Mouse (Mus musculus): ENCODE measurements around the gene Ankrd26. TPM values are rescaled to one million over a fixed set of nuclear protein-coding genes. Genes with fewer than 3 reads are reported as not detected.

The Ankrd26 gene
- polyA plus RNA-seq (2015; fragmentation: Nextera tagmentation; extraction: Ambion mirVana) = 16.0 and 16.6 TPM in 2 replicates

DNA sequence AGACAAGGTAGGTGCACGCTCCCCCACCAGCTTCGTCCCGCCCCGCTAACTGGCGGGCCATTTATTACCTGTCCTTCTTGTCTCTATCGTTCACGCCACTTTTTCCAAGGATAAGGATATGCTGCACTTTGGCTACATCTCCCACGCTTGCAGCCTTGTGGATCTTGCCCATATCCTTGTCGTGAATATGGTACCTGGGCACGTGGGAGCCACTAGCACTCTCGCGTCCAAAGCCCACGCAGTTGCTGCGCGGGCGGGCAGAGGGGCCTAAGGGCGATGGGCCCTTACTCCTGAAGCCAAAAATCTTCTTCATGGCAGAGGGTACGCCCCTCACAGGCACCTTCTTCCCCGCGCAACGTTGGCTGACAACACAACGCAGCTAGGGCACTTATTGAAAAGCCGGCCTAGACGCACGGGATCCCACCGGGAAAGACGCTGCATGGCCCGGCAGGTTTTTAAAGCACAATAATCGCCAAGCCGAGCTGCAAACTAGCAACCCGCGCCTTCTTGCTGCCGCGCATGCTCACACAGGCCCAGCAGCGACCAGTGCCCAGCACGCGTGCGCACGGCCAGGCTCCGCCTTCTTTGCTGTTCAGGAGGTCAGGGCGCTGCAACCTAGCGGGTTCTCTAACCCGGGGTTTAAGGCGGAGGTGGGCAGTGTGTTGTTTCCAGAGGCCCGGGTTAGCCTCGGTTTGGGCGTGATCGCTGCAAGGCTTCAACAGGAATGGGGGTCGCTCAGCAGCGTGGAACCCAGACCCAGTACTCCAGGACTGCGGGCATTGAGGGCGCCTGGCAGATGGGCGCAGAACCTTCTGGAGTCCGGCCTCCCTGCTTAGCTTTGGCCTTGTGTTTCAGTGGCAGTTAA lies at the start of gene Ankrd26:
TSS of gene Ankrd26 (minus strand) at position 482 of the 865 bp plus-strand sequence.
- Histone ChIP-seq H3K9ac (ENCODE audit: low read depth, low read length) (peak within 1 kb of the TSS; percentile 81), H3K36me3 (ENCODE audit: control insufficient read depth, insufficient read depth, low read length) (peaks cover 9% of the 10 kb centered on the region), H3K4me3 (ENCODE audit: low read length) (peak within 1 kb of the TSS; percentile 73), H3K9me3 (ENCODE audit: control insufficient read depth, low read length) (no peaks in the 10 kb centered on the region), H3K27ac (ENCODE audit: low read depth, low read length) (peak within 1 kb of the TSS; percentile 87), H3K27me3 (replicated peaks; ENCODE audit: control insufficient read depth, insufficient read depth, low read length) (no peaks in the 10 kb centered on the region), H3K4me1 (ENCODE audit: control insufficient read depth, insufficient read depth, low read depth, low read length) (peaks cover 13% of the 10 kb centered on the region), H3K4me2 (ENCODE audit: low read length) (peak within 1 kb of the TSS; percentile 95)
- 6% methylated on average over 54 of the region's 54 CpGs for WGBS
- peak; percentile 98 for ATAC-seq

DNA sequence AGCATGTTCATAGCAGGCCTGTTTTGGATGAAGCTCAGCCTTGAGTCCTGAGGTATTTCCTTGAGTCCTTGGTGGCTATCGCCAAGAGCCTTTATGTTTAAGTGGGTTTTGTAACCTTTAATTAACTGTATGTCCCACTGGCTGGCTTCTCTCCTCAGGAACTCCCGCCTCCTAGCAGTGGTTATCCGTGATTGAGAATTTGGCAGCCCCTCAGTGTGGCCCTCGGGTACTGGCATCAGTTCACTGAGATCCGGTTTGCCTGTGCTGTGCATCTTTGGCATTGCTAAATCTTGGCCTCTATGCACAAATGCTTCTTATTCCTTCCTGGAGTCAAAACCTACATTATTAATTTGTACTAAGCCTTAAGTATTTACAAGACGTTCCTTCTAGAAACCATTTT lies 46.9 kb upstream of the Ankrd26 start:
- no peaks in the 10 kb centered on the region for H3K27me3 ChIP-seq (replicated peaks; ENCODE audit: control insufficient read depth, insufficient read depth, low read length)
- no peaks in the 10 kb centered on the region for H3K4me1 ChIP-seq (ENCODE audit: control insufficient read depth, insufficient read depth, low read depth, low read length)
- no peak overlapping the region for H3K4me3 ChIP-seq (ENCODE audit: low read length)
- no peak overlapping the region for H3K4me2 ChIP-seq (ENCODE audit: low read length)
- H3K36me3 ChIP-seq (ENCODE audit: control insufficient read depth, insufficient read depth, low read length) = peaks cover 11% of the 10 kb centered on the region
- H3K9ac ChIP-seq (ENCODE audit: low read depth, low read length) = no peak overlapping the region
- H3K27ac ChIP-seq (ENCODE audit: low read depth, low read length) = no peak overlapping the region
- no peak for ATAC-seq
- no peaks in the 10 kb centered on the region for H3K9me3 ChIP-seq (ENCODE audit: control insufficient read depth, low read length)
- WGBS = 60% methylated on average over 6 of the region's 6 CpGs

DNA sequence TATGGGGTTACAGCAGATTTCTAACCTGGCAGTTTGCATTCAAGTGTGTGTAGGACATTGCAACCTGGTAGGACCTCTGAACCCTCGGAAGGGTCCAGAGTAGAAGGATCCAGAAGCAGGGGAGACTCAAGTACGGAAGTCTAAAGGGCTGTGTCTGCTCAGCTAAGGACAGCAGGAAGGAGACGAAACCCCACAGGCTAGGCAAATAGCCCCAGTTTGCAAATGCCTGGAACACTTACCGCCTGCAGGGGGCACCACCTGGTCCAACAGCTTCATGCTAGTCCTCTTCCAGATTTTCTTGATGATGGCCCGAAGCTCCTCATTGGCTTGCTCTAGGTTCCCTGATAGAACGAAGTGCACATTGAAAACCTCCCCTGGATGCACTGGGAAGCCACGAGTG lies 43.9 kb upstream of the Ankrd26 start:
- no peak overlapping the region for H3K27ac ChIP-seq (ENCODE audit: low read depth, low read length)
- WGBS = 68% methylated on average over 7 of the region's 7 CpGs
- no peaks in the 10 kb centered on the region for H3K4me1 ChIP-seq (ENCODE audit: control insufficient read depth, insufficient read depth, low read depth, low read length)

DNA sequence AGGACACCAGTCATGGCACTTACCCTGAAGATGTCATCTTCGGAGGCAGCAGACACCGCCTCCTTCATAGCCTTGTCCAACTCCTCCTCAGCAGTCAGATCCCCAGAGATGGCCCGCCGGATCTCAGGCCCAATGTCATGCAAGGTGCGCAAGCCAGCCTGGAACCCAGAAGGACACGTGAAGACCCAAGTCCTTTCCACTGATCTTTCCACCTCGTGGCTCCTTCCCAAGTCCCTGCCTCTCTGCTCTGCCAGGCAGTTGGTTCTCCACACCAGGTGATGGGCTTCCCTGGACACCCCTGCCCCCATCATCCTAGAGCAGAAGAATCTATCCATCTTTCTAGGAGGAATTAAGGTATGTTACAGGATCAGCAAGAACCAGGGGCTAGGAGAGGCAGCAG lies 41.8 kb upstream of the Ankrd26 start:
- WGBS = 95% methylated on average over 7 of the region's 7 CpGs

More for the DNA sequence above, 43.9 kb upstream of the Ankrd26 start:
- H3K36me3 ChIP-seq (ENCODE audit: control insufficient read depth, insufficient read depth, low read length) = peaks cover 18% of the 10 kb centered on the region
- H3K9me3 ChIP-seq (ENCODE audit: control insufficient read depth, low read length) = no peaks in the 10 kb centered on the region
- H3K27me3 ChIP-seq (replicated peaks; ENCODE audit: control insufficient read depth, insufficient read depth, low read length) = no peaks in the 10 kb centered on the region
- ATAC-seq = no peak
- H3K9ac ChIP-seq (ENCODE audit: low read depth, low read length) = no peak overlapping the region
- no peak overlapping the region for H3K4me2 ChIP-seq (ENCODE audit: low read length)
- no peak overlapping the region for H3K4me3 ChIP-seq (ENCODE audit: low read length)

DNA sequence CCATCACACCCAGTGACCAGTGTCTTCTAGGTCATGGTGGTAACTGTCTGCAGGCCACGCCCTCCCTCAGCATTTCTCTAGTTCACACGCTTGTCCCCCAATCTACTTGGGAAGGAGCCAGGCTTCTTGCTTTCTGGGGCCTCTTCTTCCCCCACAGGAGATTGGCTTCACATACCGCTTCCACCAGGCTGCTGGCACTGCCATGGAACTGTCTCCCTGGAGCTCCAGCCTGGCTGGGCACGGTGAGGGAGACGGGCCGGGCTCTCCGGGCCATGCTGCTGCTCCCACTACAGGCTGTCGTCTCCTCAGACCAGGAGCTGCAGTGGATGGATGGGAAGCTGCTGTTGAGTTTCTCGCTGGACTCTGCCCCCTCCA lies 33.6 kb upstream of the Ankrd26 start:
- 45% methylated on average over 9 of the region's 9 CpGs for WGBS
- H3K4me1 ChIP-seq (ENCODE audit: control insufficient read depth, insufficient read depth, low read depth, low read length) = peaks cover 10% of the 10 kb centered on the region
- peak; percentile 40; the same call in 1 of the 2 replicates for ATAC-seq
- H3K27me3 ChIP-seq (replicated peaks; ENCODE audit: control insufficient read depth, insufficient read depth, low read length) = peaks cover 4% of the 10 kb centered on the region
- H3K4me2 ChIP-seq (ENCODE audit: low read length) = no peak overlapping the region
- no peaks in the 10 kb centered on the region for H3K9me3 ChIP-seq (ENCODE audit: control insufficient read depth, low read length)
- no peak overlapping the region for H3K9ac ChIP-seq (ENCODE audit: low read depth, low read length)
- H3K27ac ChIP-seq (ENCODE audit: low read depth, low read length) = no peak overlapping the region
- H3K4me3 ChIP-seq (ENCODE audit: low read length) = no peak overlapping the region
- H3K36me3 ChIP-seq (ENCODE audit: control insufficient read depth, insufficient read depth, low read length) = peaks cover 13% of the 10 kb centered on the region

More for the DNA sequence above, 41.8 kb upstream of the Ankrd26 start:
- H3K4me2 ChIP-seq (ENCODE audit: low read length) = no peak overlapping the region
- no peaks in the 10 kb centered on the region for H3K27me3 ChIP-seq (replicated peaks; ENCODE audit: control insufficient read depth, insufficient read depth, low read length)
- H3K36me3 ChIP-seq (ENCODE audit: control insufficient read depth, insufficient read depth, low read length) = peaks cover 17% of the 10 kb centered on the region
- no peak overlapping the region for H3K9ac ChIP-seq (ENCODE audit: low read depth, low read length)
- no peak overlapping the region for H3K27ac ChIP-seq (ENCODE audit: low read depth, low read length)
- H3K4me1 ChIP-seq (ENCODE audit: control insufficient read depth, insufficient read depth, low read depth, low read length) = no peaks in the 10 kb centered on the region
- H3K9me3 ChIP-seq (ENCODE audit: control insufficient read depth, low read length) = no peaks in the 10 kb centered on the region
- ATAC-seq = no peak
- H3K4me3 ChIP-seq (ENCODE audit: low read length) = no peak overlapping the region

DNA sequence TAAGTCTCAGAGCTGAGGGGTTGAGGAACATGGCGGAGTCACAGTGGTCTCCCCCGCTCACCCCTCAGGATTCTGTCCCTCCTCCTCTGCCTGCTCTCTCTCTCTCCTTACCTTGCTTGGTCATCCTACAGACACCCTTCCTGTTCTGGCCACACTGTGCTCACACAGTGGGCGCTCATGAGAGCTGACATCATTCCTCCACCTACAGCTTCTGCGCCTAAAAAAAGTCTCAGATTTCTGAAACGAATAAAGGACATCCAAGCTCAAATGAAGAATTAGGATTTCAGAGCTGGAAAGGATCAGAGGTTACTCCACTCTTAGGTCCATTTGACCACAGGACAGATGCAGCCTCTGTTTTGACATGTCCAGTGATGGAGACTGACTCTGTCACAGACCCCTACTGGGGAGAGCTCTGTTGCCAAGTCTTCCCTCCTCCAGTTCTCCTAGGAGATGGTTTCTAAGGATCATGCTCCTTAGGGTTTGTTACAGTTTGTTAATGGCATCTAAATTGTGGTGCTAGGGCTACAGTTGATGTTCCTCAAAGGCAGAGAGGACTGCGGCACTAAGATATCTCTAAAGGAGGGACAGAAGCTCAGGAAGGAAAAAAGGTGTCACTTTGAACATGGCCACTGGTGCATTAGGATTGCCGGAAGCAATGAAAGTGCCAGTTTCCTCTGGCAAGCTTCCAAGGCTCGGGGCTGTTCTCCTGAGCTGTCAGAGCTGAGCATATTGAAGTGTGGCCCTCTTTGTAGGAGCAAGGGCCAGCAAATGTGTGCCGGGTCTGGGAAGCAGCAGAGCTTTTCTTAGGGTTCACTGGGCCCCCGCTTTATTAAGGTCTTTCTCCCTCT lies 33.0 kb upstream of the Ankrd26 start:
- ATAC-seq = 0 out of 2 replicates have a peak, but pooled peaks have one; percentile 31
- H3K9ac ChIP-seq (ENCODE audit: low read depth, low read length) = no peak overlapping the region

DNA sequence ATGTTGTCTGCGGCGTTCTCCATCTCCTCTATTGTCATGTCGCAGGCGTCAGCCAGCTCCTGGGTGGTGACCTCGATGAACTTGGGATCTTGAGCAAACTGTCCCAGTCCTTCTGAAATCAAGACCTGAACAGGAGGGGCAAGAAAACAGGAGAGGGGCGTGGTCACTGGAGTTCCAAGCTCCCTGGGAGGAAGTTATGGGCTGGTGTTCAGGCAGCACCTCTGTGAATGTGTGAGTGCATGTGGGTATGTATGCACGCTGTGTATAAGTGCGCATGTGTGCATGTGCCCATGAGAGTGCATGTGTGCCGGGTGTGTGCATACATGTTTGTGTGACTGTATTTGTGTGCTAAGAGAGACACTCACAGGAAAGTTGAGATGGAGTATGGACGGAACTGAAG lies 32.0 kb upstream of the Ankrd26 start:
- H3K4me3 ChIP-seq (ENCODE audit: low read length) = no peak overlapping the region; the same call in 1 of the 2 replicates
- WGBS = 39% methylated on average over 10 of the region's 10 CpGs
- peaks cover 4% of the 10 kb centered on the region for H3K27me3 ChIP-seq (replicated peaks; ENCODE audit: control insufficient read depth, insufficient read depth, low read length)
- no peaks in the 10 kb centered on the region for H3K9me3 ChIP-seq (ENCODE audit: control insufficient read depth, low read length)
- peaks cover 13% of the 10 kb centered on the region for H3K36me3 ChIP-seq (ENCODE audit: control insufficient read depth, insufficient read depth, low read length)
- ATAC-seq = no peak
- no peak overlapping the region; the same call in 1 of the 2 replicates for H3K9ac ChIP-seq (ENCODE audit: low read depth, low read length)
- peaks cover 10% of the 10 kb centered on the region for H3K4me1 ChIP-seq (ENCODE audit: control insufficient read depth, insufficient read depth, low read depth, low read length)
- no peak overlapping the region for H3K27ac ChIP-seq (ENCODE audit: low read depth, low read length)
- peak overlapping the region; percentile 57 for H3K4me2 ChIP-seq (ENCODE audit: low read length)

More for the DNA sequence above, 33.0 kb upstream of the Ankrd26 start:
- Histone ChIP-seq H3K4me2 (ENCODE audit: low read length) (no peak overlapping the region), H3K27me3 (replicated peaks; ENCODE audit: control insufficient read depth, insufficient read depth, low read length) (peaks cover 4% of the 10 kb centered on the region), H3K9me3 (ENCODE audit: control insufficient read depth, low read length) (no peaks in the 10 kb centered on the region), H3K4me1 (ENCODE audit: control insufficient read depth, insufficient read depth, low read depth, low read length) (peaks cover 10% of the 10 kb centered on the region), H3K27ac (ENCODE audit: low read depth, low read length) (no peak overlapping the region), H3K4me3 (ENCODE audit: low read length) (no peak overlapping the region), H3K36me3 (ENCODE audit: control insufficient read depth, insufficient read depth, low read length) (peaks cover 13% of the 10 kb centered on the region)
- 77% methylated on average over 10 of the region's 10 CpGs for WGBS

DNA sequence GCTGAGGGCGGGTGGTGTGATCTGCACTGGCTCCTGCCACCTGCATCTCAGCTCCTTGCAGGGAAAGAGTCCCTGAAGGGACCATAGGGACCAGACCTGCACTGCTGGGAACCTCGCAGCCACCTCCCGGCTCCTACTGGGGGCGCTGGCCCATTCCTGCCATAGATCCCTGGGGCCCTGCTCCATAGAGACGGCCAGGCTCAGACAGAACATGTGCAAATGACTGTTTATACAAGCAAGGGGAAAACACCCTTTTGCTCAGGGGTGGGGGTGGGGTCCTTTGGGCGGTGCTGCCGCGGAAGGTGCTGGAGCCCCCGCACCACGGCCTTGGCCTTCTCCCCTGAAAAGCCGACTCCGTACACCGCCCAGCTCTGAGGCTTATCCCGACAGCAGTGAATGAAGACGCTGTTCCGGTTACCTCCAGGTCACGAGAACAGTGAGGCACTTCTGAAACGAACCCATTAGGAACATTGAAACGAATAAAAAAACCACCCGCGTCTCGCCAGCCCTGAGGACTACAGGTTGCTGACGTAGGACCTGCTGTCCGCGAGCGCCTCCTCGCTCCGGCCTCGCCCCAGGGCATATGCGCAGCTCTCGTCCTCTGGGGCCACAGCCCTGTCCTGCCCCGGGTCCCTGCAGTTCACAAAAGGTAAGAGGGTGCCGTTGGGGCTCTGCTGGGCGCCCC lies 31.5 kb upstream of the Ankrd26 start:
- Histone ChIP-seq H3K9ac (ENCODE audit: low read depth, low read length) (peak overlapping the region; percentile 40), H3K36me3 (ENCODE audit: control insufficient read depth, insufficient read depth, low read length) (peaks cover 13% of the 10 kb centered on the region), H3K27ac (ENCODE audit: low read depth, low read length) (no peak overlapping the region), H3K27me3 (replicated peaks; ENCODE audit: control insufficient read depth, insufficient read depth, low read length) (peaks cover 4% of the 10 kb centered on the region), H3K4me2 (ENCODE audit: low read length) (peak overlapping the region; percentile 57), H3K9me3 (ENCODE audit: control insufficient read depth, low read length) (no peaks in the 10 kb centered on the region), H3K4me1 (ENCODE audit: control insufficient read depth, insufficient read depth, low read depth, low read length) (peaks cover 10% of the 10 kb centered on the region), H3K4me3 (ENCODE audit: low read length) (peak overlapping the region; percentile 32)
- ATAC-seq = peak; percentile 57
- 6% methylated on average over 34 of the region's 34 CpGs for WGBS

All from hindbrain, embryonic 16.5 days (tissue).